Mouse (Mus musculus) neutrophil, adult 59 days (primary cell): ENCODE data around the gene Dnah2. TPM values are rescaled to one million over a fixed set of nuclear protein-coding genes. Genes with fewer than 3 reads are reported as not detected.

Experiments
- total RNA-seq, 2 experiments: library from RNA; stranded (reverse); gene quantifications; 1 replicate in 1 of 2; 2 replicates in 1 of 2; pipeline ENCODE4 v1.2.4; 2023

Gene Dnah2
- 1 to 10 TPM; 2.6 to 6.5 TPM for total RNA-seq

GRCm38 (mm10) chr11:69549060-69549656, at the start of gene Dnah2:
Gene Dnah2 (minus strand): TSS chr11:69549110.

GRCm38 (mm10) chr11:69580091-69580514, 31.2 kb upstream of the Dnah2 start, which contains the start of the genes Wrap53 and Trp53:
Gene Wrap53 (minus strand): TSS chr11:69580255.
Gene Trp53 (plus strand): TSS chr11:69580359.

GRCm38 (mm10) chr11:69559851-69560765, 11.2 kb upstream of the Dnah2 start, which contains the start of gene Efnb3:
Gene Efnb3 (minus strand): TSS chr11:69560205.

GRCm38 (mm10) chr11:69413221-69414181, 135.4 kb downstream of the Dnah2 start, which contains the start of gene Kdm6b:
Gene Kdm6b (minus strand): TSS chr11:69413675.

GRCm38 (mm10) chr11:69398059-69398458, 150.9 kb downstream of the Dnah2 start, which contains the start of gene Tmem88:
Gene Tmem88 (minus strand): TSS chr11:69398234.

GRCm38 (mm10) chr11:69395235-69395633, 153.7 kb downstream of the Dnah2 start, which contains the start of the genes Naa38 and Cyb5d1:
Gene Naa38 (plus strand): TSS chr11:69395487.
Gene Cyb5d1 (minus strand): TSS chr11:69395631.

Other genes starting within 250 kb of the Dnah2 start
- 10 to 100 TPM; 12.2 TPM for gene Cntrob, start 225.3 kb downstream of the Dnah2 start, total RNA-seq
- gene Trappc1, start 225.1 kb downstream of the Dnah2 start, total RNA-seq: 10 to 100 TPM; 45.7 to 52.8 TPM
- under 1 TPM; 0.20 to 0.84 TPM for gene Kcnab3, start 222.9 kb downstream of the Dnah2 start, total RNA-seq
- gene Rnf227, start 208.6 kb downstream of the Dnah2 start, total RNA-seq: 1 to 10 TPM; 1.3 to 2.4 TPM
- gene Chd3, start 179.7 kb downstream of the Dnah2 start, total RNA-seq: 10 to 100 TPM; 13.7 to 17.7 TPM
- gene Naa38, start 153.6 kb downstream of the Dnah2 start, total RNA-seq: 10 to 100 TPM; 41.4 to 43.4 TPM
- 10 to 100 TPM; 21.9 to 23.2 TPM for gene Cyb5d1, start 153.5 kb downstream of the Dnah2 start, total RNA-seq
- gene Tmem88, start 150.9 kb downstream of the Dnah2 start, total RNA-seq: 1 to 10 TPM; 2.2 to 3.3 TPM
- gene Kdm6b, start 135.4 kb downstream of the Dnah2 start, total RNA-seq: 100 to 1,000 TPM; 177 to 192 TPM
- under 1 TPM in 1 of 2 experiments, not detected in 1; 0.24 TPM for gene Efnb3, start 11.1 kb upstream of the Dnah2 start, total RNA-seq
- gene Wrap53, start 31.1 kb upstream of the Dnah2 start, total RNA-seq: 10 to 100 TPM in 1 of 2 experiments, 1 to 10 TPM in 1; 9.1 to 11.8 TPM
- 10 to 100 TPM; 52.9 to 58.1 TPM for gene Trp53, start 31.2 kb upstream of the Dnah2 start, total RNA-seq
- gene Atp1b2, start 56.8 kb upstream of the Dnah2 start, total RNA-seq: 1 to 10 TPM in 1 of 2 experiments, under 1 TPM in 1; 0.90 to 4.0 TPM
- not detected for gene Shbg, start 68.8 kb upstream of the Dnah2 start, total RNA-seq
- gene Sat2, start 72.9 kb upstream of the Dnah2 start, total RNA-seq: not detected
- 10 to 100 TPM; 39.1 to 51.4 TPM for gene Fxr2, start 83.9 kb upstream of the Dnah2 start, total RNA-seq
- under 1 TPM in 1 of 2 experiments, not detected in 1; 0.62 TPM for gene Sox15, start 106.2 kb upstream of the Dnah2 start, total RNA-seq
- gene Mpdu1, start 113.5 kb upstream of the Dnah2 start, total RNA-seq: 10 to 100 TPM; 54.1 to 58.1 TPM
- gene Cd68, start 117.0 kb upstream of the Dnah2 start, total RNA-seq: 100 to 1,000 TPM; 111 to 170 TPM
- 100 to 1,000 TPM; 570 to 577 TPM for gene Eif4a1, start 123.3 kb upstream of the Dnah2 start, total RNA-seq
- 10 to 100 TPM; 66.6 to 83.8 TPM for gene Senp3, start 133.0 kb upstream of the Dnah2 start, total RNA-seq
- 10 to 100 TPM; 12.1 to 17.1 TPM for gene Tnfsf13, start 136.7 kb upstream of the Dnah2 start, total RNA-seq
- 10 to 100 TPM in 1 of 2 experiments, 1 to 10 TPM in 1; 6.9 to 12.4 TPM for gene Tnfsf12, start 146.7 kb upstream of the Dnah2 start, total RNA-seq
- 1 to 10 TPM; 4.5 to 7.2 TPM for gene Tnfsfm13, start 147.0 kb upstream of the Dnah2 start, total RNA-seq
- 10 to 100 TPM; 81.5 to 86.5 TPM for gene Polr2a, start 209.5 kb upstream of the Dnah2 start, total RNA-seq
- not detected for gene Slc35g3, start 212.9 kb upstream of the Dnah2 start, total RNA-seq
- 1 to 10 TPM; 2.8 to 2.9 TPM for gene Zbtb4, start 216.8 kb upstream of the Dnah2 start, total RNA-seq
- 1 to 10 TPM in 1 of 2 experiments, under 1 TPM in 1; 0.86 to 1.8 TPM for gene Chrnb1, start 246.8 kb upstream of the Dnah2 start, total RNA-seq